Mouse (Mus musculus): Measurements from ENCODE around the gene Ppard. TPM values are rescaled to one million over a fixed set of nuclear protein-coding genes. Genes with fewer than 3 reads are reported as not detected.
"Not testable (repeated sequence)": the region's sequence is repeated elsewhere in the genome, so short reads cannot be mapped to it uniquely, and the experiment has no call there.

Ppard gene
- polyA plus RNA-seq, 1 experiment from 2014 or later, result 20.3 TPM

DNA sequence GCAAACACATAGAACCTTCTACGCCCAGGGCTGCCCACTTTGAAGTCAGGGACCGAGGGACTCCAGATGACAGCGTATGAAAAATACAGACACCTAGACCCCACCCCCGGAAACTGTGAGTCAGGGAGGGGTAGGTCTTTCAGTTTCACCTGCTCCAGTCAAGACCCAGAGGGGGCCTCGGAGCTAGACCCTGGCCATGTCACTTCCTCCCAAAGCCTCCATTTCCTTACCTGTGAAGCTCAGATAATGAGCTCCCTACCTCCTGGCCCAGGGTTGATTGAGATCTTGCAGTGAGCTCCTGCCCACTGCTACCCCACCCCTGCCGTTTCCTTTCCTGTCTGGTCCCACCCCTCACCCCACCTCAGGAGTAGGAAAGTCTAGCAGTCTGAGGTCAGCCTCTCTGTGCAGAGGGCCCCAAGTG lies 20.6 kb upstream of the Ppard start:
- WGBS (ENCODE audit: missing documents), result 41% methylated on average over 6 of the region's 6 CpGs
- Histone ChIP-seq H3K79me2 (ENCODE audit: inconsistent target) (peaks cover 62% of the 10 kb centered on the region), H3K27ac (no peak overlapping the region), H3K36me3 (ENCODE audit: inconsistent target) (no peaks in the 10 kb centered on the region), H3K4me3 (ENCODE audit: inconsistent target) (no peak overlapping the region)

DNA sequence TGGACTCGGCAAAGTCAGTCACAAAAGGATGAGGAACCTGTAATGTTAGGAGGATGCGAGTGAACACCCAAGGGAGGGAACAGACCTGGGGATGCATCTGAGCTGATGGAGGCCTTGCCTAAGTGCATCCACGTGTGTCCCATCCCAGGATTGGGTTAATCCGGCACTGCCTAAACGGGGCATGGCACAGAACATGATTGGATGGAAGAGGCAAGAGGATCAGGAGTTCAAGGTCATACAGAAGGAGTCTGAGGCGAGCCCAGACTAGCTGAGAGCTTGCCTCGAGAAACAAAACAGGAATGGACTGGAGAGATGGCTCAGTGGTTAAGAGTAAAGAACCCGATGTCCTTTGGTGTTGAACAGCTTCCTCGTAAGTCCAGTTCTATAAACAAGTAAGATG lies 20.1 kb upstream of the Ppard start:
- H3K79me2 ChIP-seq (ENCODE audit: inconsistent target), result peaks cover 62% of the 10 kb centered on the region
- no peak overlapping the region for H3K4me3 ChIP-seq (ENCODE audit: inconsistent target)
- H3K27ac ChIP-seq, result no peak overlapping the region
- 63% methylated on average over 9 of the region's 9 CpGs for WGBS (ENCODE audit: missing documents)
- no peaks in the 10 kb centered on the region for H3K36me3 ChIP-seq (ENCODE audit: inconsistent target)

DNA sequence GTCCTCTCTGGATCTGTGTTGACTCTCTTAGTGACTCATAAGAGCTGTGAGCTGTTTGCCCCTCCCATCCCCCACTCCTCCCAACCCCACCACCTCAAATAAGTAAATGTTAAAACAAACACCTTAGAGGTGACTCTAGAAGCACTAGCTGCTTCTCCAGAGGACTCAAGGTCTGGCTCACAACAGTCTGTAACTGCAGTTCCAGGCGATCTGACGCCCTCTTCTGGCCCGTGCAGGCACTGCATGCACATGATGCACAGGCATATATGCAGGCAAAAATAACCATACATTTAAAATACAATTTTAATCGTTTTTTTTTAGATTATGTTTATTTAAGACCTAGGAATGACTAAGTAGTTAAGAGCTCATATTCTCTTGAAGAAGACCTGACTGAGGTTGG lies 19.3 kb upstream of the Ppard start:
- Histone ChIP-seq H3K36me3 (ENCODE audit: inconsistent target) (no peaks in the 10 kb centered on the region), H3K27ac (no peak overlapping the region), H3K79me2 (ENCODE audit: inconsistent target) (peaks cover 60% of the 10 kb centered on the region), H3K4me3 (ENCODE audit: inconsistent target) (no peak overlapping the region)
- 63% methylated on average over 4 of the region's 4 CpGs for WGBS (ENCODE audit: missing documents)

DNA sequence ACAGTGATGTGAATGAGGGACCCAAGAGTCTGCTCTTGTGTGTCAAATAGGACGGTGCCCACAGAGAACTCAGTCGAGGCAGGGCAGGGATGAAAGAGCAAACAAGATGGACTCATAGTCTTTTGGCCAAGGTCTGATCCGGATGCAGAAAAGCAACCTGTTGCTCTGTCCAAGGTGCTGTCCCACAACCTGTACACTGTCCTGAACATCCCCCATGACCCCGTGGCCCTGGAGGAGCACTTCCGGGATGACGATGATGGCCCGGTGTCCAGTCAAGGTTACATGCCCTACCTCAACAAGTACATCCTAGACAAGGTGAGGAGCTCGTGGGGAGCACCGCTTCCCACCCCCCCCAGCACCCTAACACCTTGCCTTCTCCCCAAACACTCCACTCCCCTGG lies 15.7 kb upstream of the Ppard start:
- Histone ChIP-seq H3K36me3 (ENCODE audit: inconsistent target) (peaks cover 12% of the 10 kb centered on the region; the same call in 1 of the 2 replicates), H3K79me2 (ENCODE audit: inconsistent target) (peaks cover 26% of the 10 kb centered on the region), H3K4me3 (ENCODE audit: inconsistent target) (no peak overlapping the region), H3K27ac (no peak overlapping the region)
- WGBS (ENCODE audit: missing documents), result 77% methylated on average over 9 of the region's 9 CpGs

DNA sequence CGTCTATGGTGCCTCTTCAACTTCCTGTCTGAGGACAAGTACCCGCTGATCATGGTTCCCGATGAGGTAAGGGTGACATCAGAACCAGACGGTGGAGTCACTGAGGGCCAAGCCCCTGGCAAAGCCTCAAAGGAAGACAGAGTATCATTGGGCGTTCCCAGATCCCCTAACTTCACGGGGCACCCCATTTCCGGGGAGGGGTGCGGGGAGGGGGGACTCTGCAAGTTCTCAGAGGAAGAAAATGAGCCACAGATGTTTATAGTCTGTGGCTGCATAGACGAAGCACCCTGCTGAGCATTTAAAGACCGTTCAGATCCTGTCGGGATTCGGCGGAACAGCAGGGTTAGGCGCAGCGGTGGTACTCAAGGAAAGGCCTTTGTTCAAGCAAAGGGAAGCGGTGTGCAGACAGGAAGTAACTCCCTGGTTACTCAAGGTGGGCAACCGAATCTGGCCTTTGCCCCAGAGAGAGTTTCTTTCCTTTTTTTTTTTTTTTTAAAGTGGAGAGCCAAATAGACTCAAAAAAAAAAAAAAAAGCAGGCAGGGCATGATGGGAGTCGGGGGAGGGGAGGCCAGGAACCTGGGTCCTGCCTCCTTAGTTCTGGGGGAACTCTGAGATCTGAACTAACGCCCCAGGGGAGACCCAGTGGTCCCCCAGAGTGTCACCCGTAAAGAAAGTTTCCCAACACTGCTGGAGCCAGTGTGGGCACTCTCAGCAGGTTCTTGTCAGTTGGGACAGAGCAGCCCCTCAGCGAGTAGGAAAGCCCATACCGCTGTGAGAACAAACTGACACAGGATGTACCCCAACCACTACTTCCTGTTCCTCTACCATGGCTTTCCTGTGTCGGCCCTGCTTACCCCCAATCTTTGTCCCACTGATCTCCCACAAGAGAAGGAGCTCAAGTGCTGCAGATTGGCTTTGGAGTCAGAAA lies 14.5 kb upstream of the Ppard start:
- WGBS (ENCODE audit: missing documents), result 5% methylated on average over 22 of the region's 23 CpGs
- peaks cover 13% of the 10 kb centered on the region; the same call in 1 of the 2 replicates for H3K36me3 ChIP-seq (ENCODE audit: inconsistent target)
- peak overlapping the region; percentile 14 for H3K27ac ChIP-seq
- H3K79me2 ChIP-seq (ENCODE audit: inconsistent target), result peaks cover 14% of the 10 kb centered on the region
- no peak overlapping the region for H3K4me3 ChIP-seq (ENCODE audit: inconsistent target)

DNA sequence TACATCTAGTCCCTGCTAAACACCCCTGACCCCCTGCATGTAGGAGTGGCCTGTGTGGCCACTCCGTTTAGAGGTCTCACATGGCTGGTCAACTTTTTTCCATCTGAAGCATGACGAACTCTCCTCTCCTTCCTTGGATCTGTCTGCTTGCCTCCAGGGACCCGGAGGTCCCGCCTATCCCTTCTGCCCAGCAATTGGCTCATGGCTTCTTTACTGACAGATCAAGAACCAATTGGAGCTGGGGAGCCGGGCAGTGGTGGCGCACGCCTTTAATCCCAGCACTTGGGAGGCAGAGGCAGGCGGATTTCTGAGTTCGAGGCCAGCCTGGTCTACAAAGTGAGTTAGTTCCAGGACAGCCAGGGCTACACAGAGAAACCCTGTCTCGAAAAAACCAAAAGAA lies 10.0 kb upstream of the Ppard start:
- WGBS (ENCODE audit: missing documents), result 88% methylated on average over 9 of the region's 10 CpGs
- peaks cover 19% of the 10 kb centered on the region; the same call in 1 of the 2 replicates for H3K36me3 ChIP-seq (ENCODE audit: inconsistent target)
- not testable (repeated sequence) for H3K27ac ChIP-seq

DNA sequence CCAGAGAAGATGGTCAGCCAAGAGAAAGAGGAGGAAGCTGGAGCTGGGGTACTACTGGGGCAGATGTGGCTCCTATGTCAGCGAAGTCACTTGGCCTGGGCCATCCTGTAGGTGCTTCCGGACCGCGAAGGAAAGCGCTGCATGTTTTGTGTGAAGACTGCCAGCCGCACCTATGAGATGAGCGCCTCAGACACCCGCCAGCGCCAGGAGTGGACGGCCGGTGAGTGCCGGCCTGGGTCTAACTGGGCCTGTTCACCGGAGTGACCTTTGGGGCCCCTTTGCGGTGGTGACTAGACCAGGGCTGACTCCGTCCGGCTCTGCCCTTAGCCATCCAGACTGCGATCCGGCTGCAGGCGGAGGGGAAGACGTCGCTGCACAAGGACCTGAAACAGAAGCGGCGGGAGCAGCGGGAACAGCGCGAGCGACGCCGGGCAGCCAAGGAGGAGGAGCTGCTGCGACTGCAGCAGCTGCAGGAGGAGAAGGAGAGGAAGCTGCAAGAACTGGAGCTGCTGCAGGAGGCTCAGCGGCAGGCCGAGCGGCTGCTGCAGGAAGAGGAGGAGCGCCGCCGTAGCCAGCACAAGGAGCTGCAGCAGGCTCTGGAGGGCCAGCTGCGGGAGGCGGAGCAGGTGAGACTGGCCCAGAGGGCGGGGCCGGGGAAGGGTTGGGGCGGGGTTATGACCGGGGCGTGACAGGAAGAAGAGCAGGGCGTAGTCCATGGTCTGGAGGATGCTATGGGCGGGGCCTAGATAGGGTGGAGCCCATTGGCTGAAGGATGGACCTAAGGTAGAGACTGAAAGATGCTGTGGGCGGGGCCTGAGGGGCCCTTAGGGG lies 8.7 kb upstream of the Ppard start:
- Histone ChIP-seq H3K36me3 (ENCODE audit: inconsistent target) (peaks cover 32% of the 10 kb centered on the region; the same call in 1 of the 2 replicates), H3K27ac (peak overlapping the region; percentile 12; the same call in 1 of the 2 replicates), H3K4me3 (ENCODE audit: inconsistent target) (peak overlapping the region; percentile 5; the same call in 1 of the 2 replicates), H3K79me2 (ENCODE audit: inconsistent target) (no peaks in the 10 kb centered on the region)
- WGBS (ENCODE audit: missing documents), result 7% methylated on average over 46 of the region's 46 CpGs

More for the DNA sequence above, 10.0 kb upstream of the Ppard start:
- not testable (repeated sequence) for H3K4me3 ChIP-seq (ENCODE audit: inconsistent target); H3K79me2 ChIP-seq (ENCODE audit: inconsistent target)

DNA sequence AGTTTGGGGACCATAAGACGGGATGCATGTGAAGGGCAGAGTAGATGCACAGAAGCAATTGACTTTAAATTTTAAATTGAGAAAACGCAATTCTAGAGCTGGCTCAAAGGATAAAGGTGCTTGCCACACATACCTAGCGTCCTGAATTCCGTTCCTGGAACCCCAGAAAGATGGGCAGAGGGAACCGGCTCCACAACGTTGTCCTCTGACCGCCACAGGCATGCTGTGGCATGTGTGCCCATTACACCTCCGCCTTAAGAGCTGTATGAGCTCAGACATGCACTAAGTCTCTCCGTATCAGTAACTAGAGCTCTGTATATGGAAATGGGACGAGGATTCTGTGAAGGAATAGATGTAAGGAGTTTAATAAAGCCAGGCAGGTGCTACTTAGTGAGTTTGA lies 7.9 kb upstream of the Ppard start:
- Histone ChIP-seq H3K27ac (no peak overlapping the region), H3K79me2 (ENCODE audit: inconsistent target) (no peaks in the 10 kb centered on the region), H3K36me3 (ENCODE audit: inconsistent target) (peaks cover 38% of the 10 kb centered on the region; the same call in 1 of the 2 replicates), H3K4me3 (ENCODE audit: inconsistent target) (no peak overlapping the region)
- WGBS (ENCODE audit: missing documents), result 96% methylated on average over 10 of the region's 10 CpGs

DNA sequence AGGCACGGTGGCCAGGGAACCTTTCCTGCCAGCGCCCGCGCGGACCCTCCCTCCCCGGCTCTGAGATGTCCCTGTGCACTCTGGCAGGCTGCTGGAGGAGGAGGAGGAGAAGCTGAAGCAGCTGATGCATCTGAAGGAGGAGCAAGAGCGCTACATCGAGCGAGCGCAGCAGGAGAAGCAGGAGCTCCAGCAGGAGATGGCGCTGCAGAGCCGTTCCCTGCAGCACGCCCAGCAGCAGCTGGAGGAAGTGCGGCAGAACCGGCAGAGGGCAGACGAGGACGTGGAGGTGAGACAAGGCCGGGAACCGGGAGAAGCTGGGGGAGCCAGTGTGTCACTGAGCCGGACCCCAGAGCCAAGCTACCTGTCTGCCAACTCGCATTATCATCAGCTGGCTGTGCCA lies 6.5 kb upstream of the Ppard start:
- no peaks in the 10 kb centered on the region for H3K79me2 ChIP-seq (ENCODE audit: inconsistent target)
- WGBS (ENCODE audit: missing documents), result 25% methylated on average over 21 of the region's 21 CpGs

DNA sequence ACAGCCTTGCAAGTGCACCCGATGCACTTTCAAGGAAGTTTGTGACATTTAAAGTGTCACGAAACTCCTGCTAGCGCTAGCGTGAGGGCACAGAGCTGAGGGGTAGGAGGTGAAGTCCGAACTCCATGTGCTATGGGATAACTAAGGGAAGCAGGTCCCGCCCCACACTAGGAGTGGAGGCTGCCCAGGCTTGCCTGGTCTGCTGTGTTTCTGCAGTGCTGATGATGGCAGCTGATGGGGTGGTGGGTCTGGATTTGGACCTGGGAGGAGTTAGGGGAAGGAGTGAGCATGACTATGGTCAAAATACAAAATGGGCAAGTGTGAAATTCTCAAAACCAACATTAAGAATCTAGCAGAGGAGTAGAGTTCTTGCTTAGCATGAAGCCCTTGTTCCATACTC lies 2.0 kb upstream of the Ppard start:
- Histone ChIP-seq H3K79me2 (ENCODE audit: inconsistent target) (peaks cover 28% of the 10 kb centered on the region), H3K4me3 (ENCODE audit: inconsistent target) (no peak overlapping the region), H3K27ac (no peak overlapping the region), H3K36me3 (ENCODE audit: inconsistent target) (peaks cover 25% of the 10 kb centered on the region; the same call in 1 of the 2 replicates)
- WGBS (ENCODE audit: missing documents), result 97% methylated on average over 6 of the region's 6 CpGs

More for the DNA sequence above, 6.5 kb upstream of the Ppard start:
- Histone ChIP-seq H3K36me3 (ENCODE audit: inconsistent target) (peaks cover 33% of the 10 kb centered on the region; the same call in 1 of the 2 replicates), H3K4me3 (ENCODE audit: inconsistent target) (no peak overlapping the region), H3K27ac (no peak overlapping the region)

DNA sequence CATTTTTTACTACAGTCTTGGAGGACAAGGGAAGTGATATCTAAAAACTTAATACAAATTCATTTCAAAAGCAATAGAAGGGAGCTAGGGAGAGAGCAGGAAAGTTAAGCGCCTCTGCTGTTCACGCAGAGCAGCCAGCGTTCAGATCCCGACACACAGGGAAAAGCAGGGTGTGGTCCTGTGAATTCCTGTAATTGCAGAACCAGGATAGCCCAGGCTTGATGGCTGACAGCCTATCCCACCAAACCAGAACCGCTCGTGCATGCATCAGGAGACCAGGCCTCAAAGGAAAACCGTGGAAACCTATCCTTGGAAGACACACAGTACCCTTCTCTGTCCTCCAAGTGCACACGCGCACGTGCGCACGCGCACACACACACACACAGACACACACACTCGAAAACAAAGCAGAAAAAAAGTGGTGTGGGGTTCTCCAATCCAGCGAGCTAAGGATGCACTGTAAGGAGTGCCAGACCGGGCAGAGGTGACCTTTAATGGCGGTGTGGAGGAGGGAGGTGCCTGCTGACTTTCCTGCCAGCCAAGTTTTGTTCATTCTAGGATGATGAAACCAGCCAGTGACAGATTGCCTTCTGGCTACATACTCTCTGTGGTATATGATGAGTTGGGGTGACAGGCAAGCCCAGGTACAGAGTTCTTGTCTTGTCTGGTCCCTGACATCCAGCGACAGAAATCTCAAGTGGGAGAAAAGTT lies 1.3 kb upstream of the Ppard start:
- WGBS (ENCODE audit: missing documents), result 89% methylated on average over 18 of the region's 18 CpGs
- no peak overlapping the region for H3K4me3 ChIP-seq (ENCODE audit: inconsistent target)
- peaks cover 35% of the 10 kb centered on the region for H3K79me2 ChIP-seq (ENCODE audit: inconsistent target)
- H3K27ac ChIP-seq, result no peak overlapping the region
- peaks cover 25% of the 10 kb centered on the region; the same call in 1 of the 2 replicates for H3K36me3 ChIP-seq (ENCODE audit: inconsistent target)

DNA sequence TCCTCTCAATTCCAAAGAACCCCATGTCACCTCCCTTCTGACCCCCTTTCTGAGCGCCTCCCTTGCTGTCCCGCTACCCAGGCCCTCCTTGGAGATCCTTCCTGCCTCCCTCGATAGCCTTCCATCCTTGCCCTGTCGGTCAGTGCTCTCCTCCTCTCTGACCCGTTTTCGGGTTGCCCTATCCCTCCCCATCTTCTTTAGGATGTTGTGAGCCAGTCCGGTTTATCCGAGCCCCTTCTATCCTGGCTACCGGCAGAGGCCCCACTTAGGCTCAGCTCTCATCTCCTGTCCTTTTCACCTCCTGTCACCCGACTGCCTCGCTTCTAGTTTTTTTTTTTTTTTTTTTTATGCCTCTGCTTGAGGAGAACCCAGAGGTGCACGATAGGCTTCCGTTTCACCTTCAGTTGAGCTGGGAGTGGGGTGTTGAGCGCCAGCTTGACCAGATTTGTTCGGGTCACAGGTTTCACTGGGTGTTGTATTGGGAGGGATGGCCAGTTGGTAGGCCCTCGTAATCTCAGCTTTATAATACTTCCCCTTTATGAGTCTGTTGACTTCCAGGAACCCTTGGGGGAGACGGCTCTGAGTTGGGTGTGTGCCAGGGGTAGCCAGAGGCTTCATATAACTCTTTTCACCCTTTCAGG lies 711 bp downstream of the Ppard start:
- peaks cover 55% of the 10 kb centered on the region for H3K79me2 ChIP-seq (ENCODE audit: inconsistent target)
- H3K36me3 ChIP-seq (ENCODE audit: inconsistent target), result peaks cover 12% of the 10 kb centered on the region; the same call in 1 of the 2 replicates
- WGBS (ENCODE audit: missing documents), result under 1% methylated on average over 17 of the region's 17 CpGs
- H3K4me3 ChIP-seq (ENCODE audit: inconsistent target), result peak overlapping the region; percentile 83
- peak overlapping the region; percentile 68 for H3K27ac ChIP-seq

DNA sequence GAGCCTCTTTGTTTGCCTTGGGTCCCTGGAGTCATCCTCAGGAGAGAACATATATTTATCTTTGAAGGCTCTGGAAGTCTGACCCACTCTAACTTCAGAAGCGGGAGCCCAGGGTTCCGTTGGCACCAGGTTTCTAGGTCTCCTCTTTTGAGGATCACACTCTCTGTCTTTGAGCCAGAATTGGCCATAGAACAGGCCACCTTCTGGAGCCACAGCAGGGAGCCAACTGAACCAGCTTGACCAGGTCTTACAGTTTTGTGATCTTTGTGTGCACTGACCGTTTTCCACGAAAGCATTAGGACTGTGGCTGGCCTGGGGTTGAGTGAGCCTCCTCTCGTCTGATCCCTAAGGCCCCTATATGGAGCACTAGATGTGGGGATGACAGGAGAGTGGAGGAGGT lies 2.1 kb downstream of the Ppard start:
- Histone ChIP-seq H3K4me3 (ENCODE audit: inconsistent target) (no peak overlapping the region), H3K36me3 (ENCODE audit: inconsistent target) (peaks cover 4% of the 10 kb centered on the region; the same call in 1 of the 2 replicates)

More for the DNA sequence above, 2.1 kb downstream of the Ppard start:
- Histone ChIP-seq H3K27ac (no peak overlapping the region), H3K79me2 (ENCODE audit: inconsistent target) (peaks cover 69% of the 10 kb centered on the region)
- 98% methylated on average over 5 of the region's 5 CpGs for WGBS (ENCODE audit: missing documents)

Measured in macrophage (primary cell).